Mouse (Mus musculus) lung, postnatal 0 days (tissue): ENCODE measurements around the gene Fam193a. TPM values are rescaled to one million over a fixed set of nuclear protein-coding genes. Genes with fewer than 3 reads are reported as not detected.
A peak's percentile ranks its signal among the peaks of the same experiment; 100 is the strongest.

Source experiments
- ATAC-seq: fragments of 200-750 bp; cut with Nextera tagmentation; 2 replicates; pipeline ENCODE4 v1.8.0; 2017; ENCODE audit warnings: moderate library complexity
- DNase-seq: peaks from one replicate; pipeline ENCODE4 v3.0.0-alpha.2; 2016; ENCODE audit warnings: low spot score
- H3K27ac ChIP-seq: fragments of 300-500 bp; sonication (generic); 2 replicates; pipeline ENCODE4 v1.5.1; 2014; ENCODE audit warnings: antibody characterized with exemption, mild to moderate bottlenecking, low read length, mixed read lengths
- H3K27me3 ChIP-seq: fragments of 300-500 bp; sonication (generic); replicated peaks from 2 replicates; pipeline ENCODE4 v1.6.1; 2014; ENCODE audit warnings: low read length, mixed read lengths; ENCODE audit not compliant: insufficient read depth
- H3K36me3 ChIP-seq: fragments of 300-500 bp; sonication (generic); 2 replicates; pipeline ENCODE4 v1.6.1; 2014; ENCODE audit warnings: low read length, mixed read lengths; ENCODE audit not compliant: insufficient read depth
- H3K4me1 ChIP-seq: fragments of 300-500 bp; sonication (generic); 2 replicates; pipeline ENCODE4 v1.6.1; 2014; ENCODE audit warnings: antibody characterized with exemption, low read depth, low read length, mixed read lengths; ENCODE audit not compliant: insufficient read depth
- H3K4me2 ChIP-seq: fragments of 300-500 bp; sonication (generic); replicated peaks from 2 replicates; pipeline ENCODE4 v1.6.1; 2014; ENCODE audit warnings: low read depth, mild to moderate bottlenecking, low read length, moderate library complexity, mixed read lengths
- H3K4me3 ChIP-seq: fragments of 300-500 bp; sonication (generic); 2 replicates; pipeline ENCODE4 v1.5.1; 2014; ENCODE audit warnings: low read depth, low read length
- H3K9ac ChIP-seq: fragments of 300-500 bp; sonication (generic); replicated peaks from 2 replicates; pipeline ENCODE4 v1.6.1; 2014; ENCODE audit warnings: low read depth, mild to moderate bottlenecking
- H3K9me3 ChIP-seq: fragments of 300-500 bp; sonication (generic); 2 replicates; pipeline ENCODE4 v1.6.1; 2016; ENCODE audit warnings: low read length, mixed read lengths
- CTCF ChIP-seq: IDR thresholded peaks from 2 replicates; pipeline ENCODE4 v1.5.1; 2016; ENCODE audit warnings: antibody characterized with exemption, mild to moderate bottlenecking
- EP300 ChIP-seq: IDR thresholded peaks from 2 replicates; pipeline ENCODE4 v1.6.1; 2016; ENCODE audit warnings: antibody characterized with exemption, mild to moderate bottlenecking, control low read depth
- WGBS: fragments of 180-500 bp; shearing (Covaris S2); extraction: QIAGEN DNeasy Blood & Tissue Kit; methylation state at CpG from one replicate; pipeline ENCODE4 v1.1.7; 2014; 5-methylcytosine and 5-hydroxymethylcytosine counted together
- polyA plus RNA-seq: library from polyadenylated mRNA; unstranded; fragments of >200 nt; fragmentation: Nextera tagmentation; extraction: Ambion mirVana; gene quantifications from 2 replicates; pipeline ENCODE4 v1.2.1, GENCODE M21; 2015

The Fam193a gene
- polyA plus RNA-seq, 1 experiment from 2014 or later: 7.9 TPM

DNA sequence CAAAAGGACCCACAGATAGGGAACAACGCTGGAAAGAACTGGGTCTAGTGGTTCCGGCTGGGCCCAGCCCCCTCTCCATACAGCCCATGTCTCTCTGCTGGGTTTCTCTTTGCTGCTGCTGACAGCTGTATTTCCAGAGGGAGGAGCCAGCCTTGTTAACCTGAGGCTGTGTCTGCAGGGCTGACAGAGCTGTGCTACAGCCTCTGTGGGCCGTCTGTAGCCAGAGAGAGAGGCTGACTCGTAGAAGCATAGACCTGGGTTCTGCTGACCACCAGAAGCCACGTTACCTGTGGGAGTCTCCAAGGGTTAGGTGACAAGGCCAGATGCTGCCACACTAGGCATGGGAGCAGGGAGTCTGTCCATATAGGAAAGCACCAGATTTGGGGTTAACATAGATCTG, 163.3 kb downstream of the Fam193a start:
- Histone ChIP-seq H3K4me1 (no peaks in the 10 kb centered on the region), H3K9me3 (no peaks in the 10 kb centered on the region), H3K4me3 (no peak overlapping the region), H3K27ac (no peak overlapping the region), H3K9ac (no peak overlapping the region), H3K27me3 (no peaks in the 10 kb centered on the region), H3K4me2 (no peak overlapping the region), H3K36me3 (no peaks in the 10 kb centered on the region)
- DNase-seq (no peak), ATAC-seq (no peak)
- TF ChIP-seq CTCF (no peak), EP300 (no peak)
- WGBS: 60% methylated on average over 5 of the region's 5 CpGs

DNA sequence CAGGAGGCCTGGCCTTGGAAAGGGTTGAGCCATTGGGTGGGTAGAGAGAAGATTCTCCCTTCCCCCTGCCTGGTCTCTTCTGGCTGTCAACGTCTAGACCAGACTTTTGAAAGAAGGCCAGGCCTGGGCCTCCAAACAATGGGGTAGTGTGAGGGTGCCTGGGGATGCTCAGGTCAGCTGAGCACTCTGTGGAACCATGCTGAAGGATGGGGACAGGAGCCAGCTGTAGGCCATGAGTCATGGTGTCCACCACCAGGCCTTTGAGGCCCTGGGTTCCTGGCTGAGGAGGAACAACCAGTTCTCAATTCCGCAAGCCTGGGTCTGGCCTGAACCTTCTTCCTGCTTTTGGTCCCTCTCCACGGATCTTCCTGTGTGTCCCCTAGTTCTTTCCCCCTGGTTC, 164.1 kb downstream of the Fam193a start:
- Histone ChIP-seq H3K9me3 (no peaks in the 10 kb centered on the region), H3K9ac (no peak overlapping the region), H3K4me3 (no peak overlapping the region), H3K27ac (no peak overlapping the region), H3K4me2 (no peak overlapping the region), H3K27me3 (no peaks in the 10 kb centered on the region), H3K36me3 (no peaks in the 10 kb centered on the region), H3K4me1 (no peaks in the 10 kb centered on the region)
- DNase-seq: no peak
- TF ChIP-seq EP300 (no peak), CTCF (no peak)
- WGBS: 60% methylated on average over 3 of the region's 3 CpGs
- peak; percentile 49 for ATAC-seq

DNA sequence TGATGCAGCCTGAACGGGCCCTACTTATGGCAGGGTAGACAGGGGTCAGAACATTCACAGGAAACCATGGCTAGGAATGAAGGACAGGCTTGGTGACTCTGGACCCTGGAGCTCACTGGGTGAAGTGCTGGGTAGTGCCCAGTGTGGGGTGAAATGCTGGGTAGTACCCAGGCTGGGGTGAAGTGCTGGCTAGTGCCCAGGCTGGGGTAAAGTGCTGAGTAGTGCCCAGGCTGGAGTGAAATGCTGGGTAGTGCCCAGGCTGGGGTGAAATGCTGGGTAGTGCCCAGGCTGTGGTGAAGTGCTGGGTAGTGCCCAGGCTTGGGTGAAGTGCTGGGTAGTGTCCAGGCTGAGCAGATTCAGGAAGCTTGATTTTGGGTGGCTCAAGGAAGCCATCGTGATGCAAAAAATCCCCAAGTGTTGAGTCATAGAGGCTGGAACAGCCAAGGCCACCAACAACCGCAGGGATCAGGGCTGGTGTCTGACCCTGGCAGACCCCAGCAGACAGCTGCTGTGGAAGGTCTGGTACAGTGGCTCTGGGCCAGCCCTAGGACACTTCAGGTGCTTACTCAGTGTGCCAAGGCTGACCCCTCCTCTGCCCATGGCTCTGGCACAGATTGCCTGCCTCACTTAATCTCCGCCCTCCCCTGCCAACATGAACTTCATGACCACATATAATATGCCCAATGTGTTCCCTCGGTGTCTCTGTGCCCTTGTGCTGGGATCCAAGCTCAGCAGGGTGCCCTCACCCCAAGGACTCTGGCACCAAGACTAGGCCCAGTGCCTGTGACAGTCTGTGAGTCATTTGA, 165.2 kb downstream of the Fam193a start:
- H3K27me3 ChIP-seq: no peaks in the 10 kb centered on the region
- no peaks in the 10 kb centered on the region for H3K4me1 ChIP-seq
- ATAC-seq (peak; percentile 32), DNase-seq (peak; percentile 38)
- no peaks in the 10 kb centered on the region for H3K36me3 ChIP-seq
- no peak overlapping the region for H3K27ac ChIP-seq
- no peak overlapping the region for H3K4me2 ChIP-seq
- TF ChIP-seq CTCF: no peak
- TF ChIP-seq EP300: no peak
- 57% methylated on average over 5 of the region's 5 CpGs for WGBS
- no peaks in the 10 kb centered on the region for H3K9me3 ChIP-seq
- H3K9ac ChIP-seq: no peak overlapping the region
- no peak overlapping the region for H3K4me3 ChIP-seq

DNA sequence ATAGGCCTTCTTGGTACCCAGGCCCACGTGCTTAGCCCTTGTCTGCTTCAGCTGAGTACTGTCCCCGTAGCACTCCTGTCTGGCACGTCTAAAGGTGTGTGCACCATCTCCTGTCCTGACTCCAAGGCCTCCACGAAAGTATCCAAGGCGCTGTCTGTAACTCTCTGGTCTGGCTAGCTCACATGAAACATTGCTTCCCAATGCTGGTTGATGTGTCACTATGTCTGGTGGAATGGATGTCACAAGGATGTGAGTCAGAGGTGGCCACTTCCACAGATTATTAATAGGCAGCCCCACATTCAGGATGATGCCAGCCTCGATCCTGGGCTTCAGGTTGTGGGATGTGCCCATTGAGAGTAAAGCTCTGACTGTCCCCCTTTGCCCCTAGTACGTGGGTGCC, 166.1 kb downstream of the Fam193a start:
- Histone ChIP-seq H3K27ac (no peak overlapping the region), H3K4me1 (no peaks in the 10 kb centered on the region), H3K27me3 (no peaks in the 10 kb centered on the region), H3K4me2 (no peak overlapping the region), H3K9ac (no peak overlapping the region), H3K4me3 (no peak overlapping the region), H3K36me3 (no peaks in the 10 kb centered on the region), H3K9me3 (no peaks in the 10 kb centered on the region)
- TF ChIP-seq EP300: no peak
- TF ChIP-seq CTCF: no peak
- 76% methylated on average over 7 of the region's 7 CpGs for WGBS
- DNase-seq (no peak), ATAC-seq (no peak)

Other genes with a start within 250 kb of the Fam193a start
- gene Poln, start 200.5 kb upstream of the Fam193a start, polyA plus RNA-seq: 0.63 and 0.99 TPM in 2 replicates
- gene Haus3, start 200.4 kb upstream of the Fam193a start, polyA plus RNA-seq: 8.2 and 8.6 TPM in 2 replicates
- gene Mxd4, start 182.2 kb upstream of the Fam193a start, polyA plus RNA-seq: 65.1 and 68.2 TPM in 2 replicates
- gene Zfyve28, start 81.5 kb upstream of the Fam193a start, polyA plus RNA-seq: 0.16 and 0.24 TPM in 2 replicates
- 0.35 and 0.71 TPM in 2 replicates for gene Cfap99, start 81.3 kb upstream of the Fam193a start, polyA plus RNA-seq
- 68.5 and 71.5 TPM in 2 replicates for gene Rnf4, start 33.6 kb upstream of the Fam193a start, polyA plus RNA-seq
- 23.3 and 24.2 TPM in 2 replicates for gene Tnip2, start 144.1 kb downstream of the Fam193a start, polyA plus RNA-seq
- gene Sh3bp2, start 155.9 kb downstream of the Fam193a start, polyA plus RNA-seq: 7.7 and 9.2 TPM in 2 replicates
- gene Add1, start 203.7 kb downstream of the Fam193a start, polyA plus RNA-seq: 135 and 145 TPM in 2 replicates